Mouse (Mus musculus): ENCODE results near the gene Cd3eap.
A peak's percentile ranks its signal among the peaks of the same experiment; 100 is the strongest.

Gene Cd3eap

DNA sequence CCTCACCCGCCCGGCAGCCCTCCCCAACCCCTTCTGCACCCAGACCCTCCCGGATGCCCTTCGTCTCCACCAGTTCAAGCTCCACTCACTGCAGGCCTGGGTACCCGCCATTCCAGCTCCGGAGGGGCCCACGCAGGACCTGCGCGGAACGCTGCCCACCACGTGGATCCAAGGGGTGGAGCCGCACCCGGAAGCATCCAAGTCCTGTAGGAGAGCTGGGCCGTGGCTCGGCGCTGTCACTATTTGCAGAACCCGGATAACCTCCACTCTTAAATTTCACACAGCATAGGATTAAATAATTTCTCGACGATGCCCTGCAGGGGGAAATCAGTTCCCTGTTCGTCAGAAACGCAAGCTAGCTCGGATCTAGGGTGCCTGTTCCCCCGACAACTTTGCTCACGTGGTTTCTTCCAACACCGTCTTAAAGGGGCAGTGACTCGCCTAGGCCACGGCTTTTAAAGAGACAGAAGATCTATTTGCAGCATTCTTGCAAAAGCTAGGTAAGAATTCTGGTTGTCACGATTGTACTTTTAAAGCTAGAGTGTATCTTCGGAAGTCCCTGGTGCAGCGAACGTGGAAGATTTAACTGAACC lies at the start of gene Cd3eap, which contains the start of gene Ppp1r13l:
Gene Cd3eap, minus strand, starts transcription at position 185 of the 593 bp plus-strand sequence.
Gene Ppp1r13l, plus strand, starts transcription at position 451 of the 593 bp plus-strand sequence.
- peak; percentile 89 for DNase-seq

GRCm38 (mm10) chr7:19405417-19405816 lies 46.1 kb upstream of the Cd3eap start:
- DNase-seq: peak; percentile 65

GRCm38 (mm10) chr7:19404476-19404875 lies 45.2 kb upstream of the Cd3eap start, which contains the start of gene Ckm:
Gene Ckm (plus strand): TSS chr7:19404776.
- no peak for DNase-seq

DNA sequence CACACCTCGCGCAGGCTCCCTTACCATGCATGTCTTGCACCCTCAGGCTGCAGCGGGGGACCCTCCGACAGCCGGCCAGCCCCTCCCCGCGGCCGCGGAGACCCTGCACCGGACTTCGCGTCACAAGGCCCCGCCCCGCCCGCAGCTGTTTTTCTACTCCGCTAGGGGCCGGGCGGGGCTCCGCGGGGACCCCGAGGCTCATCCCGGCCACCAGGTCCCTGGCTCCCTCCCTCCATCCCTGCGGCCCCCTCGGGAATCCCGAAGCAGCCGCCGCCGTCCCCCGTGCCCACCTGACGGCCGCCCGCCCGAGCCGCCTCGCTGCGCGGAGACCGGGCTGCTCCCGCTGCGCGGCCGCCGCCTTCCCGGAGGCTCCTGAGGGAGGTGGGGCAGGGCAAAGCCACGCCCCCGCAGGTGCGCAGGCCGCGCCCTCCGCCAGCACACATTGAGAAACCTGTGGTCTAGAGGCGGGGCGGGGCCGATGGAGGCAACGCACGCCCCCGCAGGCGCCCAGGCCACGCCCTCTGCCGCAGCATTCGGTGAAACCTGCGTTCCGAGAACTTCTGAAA lies 44.5 kb upstream of the Cd3eap start, which contains the start of gene Klc3:
Gene Klc3, minus strand, starts transcription at position 374 of the 566 bp plus-strand sequence.
- no peak for DNase-seq

GRCm38 (mm10) chr7:19402535-19403112 lies 43.3 kb upstream of the Cd3eap start:
- no peak for DNase-seq

DNA sequence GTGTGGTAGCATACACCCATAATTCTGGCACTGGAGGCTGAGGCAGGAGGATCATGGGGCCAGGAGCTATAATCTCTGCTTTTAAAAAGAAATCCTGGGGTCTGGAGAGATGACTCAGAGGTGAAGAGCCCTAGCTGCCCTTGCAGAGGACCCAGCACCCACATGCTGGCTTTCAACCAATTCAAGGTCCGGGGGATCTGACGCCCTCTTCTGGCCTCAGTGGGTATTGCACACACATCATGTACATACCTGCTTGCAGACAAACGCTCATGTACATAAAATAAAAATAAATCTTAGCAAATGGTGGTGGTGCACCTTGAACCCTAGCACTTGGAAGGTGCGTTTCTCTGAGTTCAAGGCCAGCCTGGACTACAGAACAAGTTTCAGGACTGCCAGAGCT lies 41.7 kb upstream of the Cd3eap start:
- no peak for DNase-seq

DNA sequence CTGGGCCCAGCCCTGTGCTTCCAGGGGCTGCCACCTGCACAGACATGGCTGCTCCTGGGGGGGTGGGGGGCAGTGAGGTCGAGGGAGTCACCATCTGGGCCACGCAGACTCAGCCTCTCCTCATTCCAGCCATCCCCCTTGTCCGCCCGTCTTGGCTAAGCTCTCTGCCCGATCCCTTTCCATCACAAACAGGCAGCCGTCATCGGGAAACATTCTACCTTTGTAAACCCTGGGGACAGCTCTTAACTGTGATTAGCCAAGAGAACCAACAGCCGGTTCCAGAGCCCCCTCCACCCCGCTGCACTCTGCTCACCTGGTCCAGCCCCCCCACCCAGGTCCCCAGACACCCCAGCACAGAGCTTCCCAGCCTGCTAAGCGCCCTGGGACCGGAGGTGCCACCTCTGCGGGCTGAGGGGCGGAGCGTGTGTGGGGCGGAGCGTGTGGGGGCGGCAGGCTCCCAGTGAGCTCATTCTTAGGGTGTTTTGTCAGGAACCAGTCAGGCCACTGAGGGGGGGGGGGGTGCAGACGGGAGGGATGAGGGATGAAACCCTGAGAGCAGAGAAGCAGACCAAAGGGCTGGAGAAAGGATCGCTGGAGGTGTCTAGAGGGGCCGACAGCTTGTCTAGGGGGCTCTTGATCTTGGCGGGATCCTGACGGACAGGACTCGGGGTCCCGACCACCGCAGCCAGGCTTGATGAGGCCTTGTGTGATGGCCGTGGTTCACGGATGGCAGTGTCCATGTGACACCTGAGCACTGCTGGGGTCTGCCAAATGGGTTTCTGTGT lies 40.4 kb upstream of the Cd3eap start:
- no peak for DNase-seq

DNA sequence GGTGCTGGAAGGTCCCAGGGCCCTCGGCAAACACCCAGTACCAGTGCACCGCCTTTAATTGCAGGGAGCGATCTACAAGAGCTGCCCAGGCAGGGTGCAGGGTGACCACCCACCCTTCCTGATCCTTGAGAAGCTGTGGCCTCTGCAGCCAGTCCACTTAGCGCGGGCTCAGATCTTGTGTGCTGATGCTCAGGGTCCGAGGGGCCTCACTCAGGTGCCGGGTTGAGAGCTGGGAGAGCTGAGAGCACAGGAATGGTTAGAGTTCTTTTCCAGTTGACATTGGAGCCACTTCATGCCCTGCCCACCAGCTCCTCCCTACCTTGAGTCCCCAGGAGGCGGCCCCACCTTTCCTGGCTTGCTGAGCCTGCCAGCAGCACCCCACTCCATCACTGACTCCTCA lies 35.2 kb upstream of the Cd3eap start:
- DNase-seq: no peak

DNA sequence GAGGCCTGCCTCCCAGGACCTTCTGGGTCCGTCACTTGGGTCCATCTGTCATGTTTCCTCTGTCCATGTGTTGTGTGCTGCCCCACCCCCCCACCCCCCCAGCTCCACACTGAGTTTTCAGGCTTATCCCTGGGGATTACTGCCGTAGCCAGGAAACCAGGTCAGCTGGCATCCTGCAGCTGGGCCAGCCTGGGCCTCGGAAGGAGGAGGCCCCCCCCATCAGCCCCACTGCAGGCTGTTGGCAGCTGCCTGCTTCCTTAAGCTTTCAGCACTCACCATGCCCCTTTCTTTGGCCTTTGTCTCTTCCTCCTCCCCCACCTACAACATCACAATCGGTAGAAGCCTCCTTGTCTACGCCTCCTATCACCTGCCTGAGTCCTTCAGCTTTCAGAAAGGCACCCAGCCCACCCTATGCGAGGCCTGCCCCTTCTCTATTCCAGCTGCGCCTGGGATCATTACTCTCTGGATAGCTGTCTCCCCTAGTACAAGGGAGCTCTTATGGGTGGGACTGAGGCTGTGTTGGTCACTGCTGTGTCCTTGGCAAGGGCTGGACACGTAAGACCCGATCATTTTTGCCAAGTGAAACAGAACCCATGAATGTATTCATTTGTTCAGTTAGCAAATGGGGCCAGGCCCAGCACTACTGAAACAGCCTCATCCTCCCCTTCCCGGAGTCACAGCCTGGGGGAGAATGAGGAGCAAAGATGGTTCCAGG lies 29.6 kb upstream of the Cd3eap start:
- no peak for DNase-seq

GRCm38 (mm10) chr7:19383708-19384107 lies 24.4 kb upstream of the Cd3eap start:
- DNase-seq: no peak

- peak; percentile 45 for DNase-seq
These were observed 22.9 kb upstream of the Cd3eap start for GRCm38 (mm10) chr7:19382166-19382541.

DNA sequence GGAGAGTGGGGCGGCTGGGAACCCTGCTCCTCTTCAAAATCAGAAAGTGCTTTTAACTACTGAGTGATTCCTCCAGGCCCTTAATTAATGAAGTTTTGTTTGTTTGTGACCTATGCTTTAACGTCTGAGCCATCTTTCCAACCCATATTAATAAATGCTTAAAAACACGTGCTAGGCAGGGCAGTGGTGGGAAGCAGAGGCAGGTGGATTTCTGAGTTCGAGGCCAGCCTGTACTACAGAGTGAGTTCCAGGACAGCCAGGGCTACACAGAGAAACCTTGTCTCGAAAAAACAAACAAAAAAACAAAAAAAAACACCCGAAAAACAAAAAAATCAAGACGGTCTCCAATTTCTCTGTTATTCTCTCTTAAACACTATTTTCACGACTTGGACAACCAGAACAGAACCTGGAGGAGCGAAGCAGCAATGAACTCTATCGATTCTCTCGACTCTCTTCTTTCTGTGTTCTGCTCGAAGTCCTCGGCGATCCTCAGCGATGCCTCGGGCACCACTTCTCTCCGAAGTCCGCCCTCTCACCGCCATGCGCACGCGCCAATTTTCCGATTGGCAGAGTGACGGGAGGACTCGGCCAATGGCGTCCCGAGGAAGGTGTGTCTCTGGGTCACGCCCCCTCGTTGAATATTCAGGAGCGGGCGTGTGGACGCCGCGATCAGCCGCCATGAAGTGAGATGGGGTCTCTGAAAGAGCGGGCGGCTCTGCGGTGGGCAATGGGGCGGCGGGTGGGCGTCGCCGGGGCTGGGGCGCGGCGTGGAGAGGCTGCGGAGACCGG lies 22.3 kb upstream of the Cd3eap start, which contains the start of gene Ercc2:
Gene Ercc2, plus strand, starts transcription at position 634 of the 789 bp plus-strand sequence.
- DNase-seq: peak; percentile 97

DNA sequence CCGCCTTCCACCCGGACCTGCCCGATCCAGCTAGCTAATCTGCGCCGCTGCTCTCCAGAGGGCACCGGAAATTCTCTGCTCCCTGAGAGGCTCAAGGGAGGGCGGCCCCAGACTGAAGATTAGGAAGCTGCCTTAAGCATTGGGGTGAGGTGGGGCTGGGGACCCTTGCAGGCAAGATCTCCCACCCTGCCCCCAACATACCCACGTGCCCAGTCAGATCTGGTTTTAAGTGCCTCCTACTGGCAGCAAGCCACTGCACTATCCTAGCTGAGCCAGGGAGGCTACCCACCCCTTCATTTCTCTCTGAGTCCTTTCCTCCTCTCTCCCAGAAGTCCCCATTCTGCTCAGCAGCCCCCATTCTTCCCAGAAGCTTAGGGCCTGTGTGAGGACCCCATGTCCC lies 18.8 kb upstream of the Cd3eap start:
- DNase-seq: no peak

DNA sequence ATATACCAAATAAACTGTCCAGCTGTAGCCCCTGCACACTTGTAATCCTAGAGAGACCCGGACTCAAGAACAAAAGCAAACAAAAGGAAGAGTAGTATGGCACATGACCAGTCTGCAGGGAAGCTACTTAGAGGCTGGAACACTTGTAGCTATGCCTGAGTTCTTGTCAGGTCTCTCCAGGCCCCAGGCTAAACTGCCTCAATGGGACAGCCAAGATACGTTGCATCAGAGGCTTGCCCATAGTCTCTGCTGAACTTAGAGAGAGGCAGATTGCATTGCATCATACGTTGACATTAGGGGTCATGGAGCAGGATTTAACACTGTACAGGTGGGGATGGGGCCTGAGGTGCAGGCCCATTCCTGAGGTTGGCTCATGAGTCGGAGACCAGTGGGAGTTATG lies 16.7 kb upstream of the Cd3eap start:
- no peak for DNase-seq

DNA sequence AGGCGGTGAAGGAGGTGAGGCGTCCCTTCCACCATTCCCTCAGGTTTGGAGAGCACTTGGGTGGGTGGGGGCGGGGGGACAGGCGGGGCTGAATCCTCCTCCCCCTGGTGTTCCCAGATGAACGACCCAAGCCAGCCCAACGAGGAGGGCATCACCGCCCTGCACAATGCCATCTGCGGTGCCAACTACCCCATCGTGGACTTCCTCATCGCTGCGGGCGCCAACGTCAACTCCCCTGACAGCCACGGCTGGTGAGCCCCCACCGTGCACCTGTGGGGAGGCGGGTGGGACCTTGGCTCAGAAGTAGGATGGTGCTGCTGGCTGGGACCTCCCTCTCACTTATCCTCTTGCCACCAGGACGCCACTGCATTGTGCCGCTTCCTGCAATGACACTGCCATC lies 16.1 kb upstream of the Cd3eap start:
- no peak for DNase-seq

GRCm38 (mm10) chr7:19373367-19373766 lies 14.1 kb upstream of the Cd3eap start:
- no peak for DNase-seq

GRCm38 (mm10) chr7:19369823-19370425 lies 10.6 kb upstream of the Cd3eap start:
- peak; percentile 73 for DNase-seq

GRCm38 (mm10) chr7:19368380-19368779 lies 9.1 kb upstream of the Cd3eap start:
- DNase-seq: peak; percentile 52

DNA sequence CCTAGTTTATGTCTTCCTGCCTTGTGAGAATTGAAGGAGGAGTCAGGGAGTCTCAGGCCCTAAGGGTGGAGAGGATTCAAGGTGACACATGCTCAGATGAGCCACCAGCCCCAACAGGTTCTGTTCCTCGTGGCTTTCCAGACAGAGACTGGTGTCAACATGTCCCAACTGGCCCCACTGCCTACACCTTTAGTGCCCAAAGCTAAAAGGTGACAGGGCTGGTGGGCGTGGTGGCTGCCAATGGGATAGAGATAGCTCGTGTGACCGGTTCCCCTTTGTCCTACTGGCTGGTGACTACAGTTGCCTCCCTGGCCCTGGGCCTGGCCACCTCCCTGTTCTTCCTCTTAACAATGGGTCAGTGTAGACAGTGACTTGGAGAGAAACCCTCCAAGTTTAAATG lies 6.1 kb upstream of the Cd3eap start:
- DNase-seq: no peak

DNA sequence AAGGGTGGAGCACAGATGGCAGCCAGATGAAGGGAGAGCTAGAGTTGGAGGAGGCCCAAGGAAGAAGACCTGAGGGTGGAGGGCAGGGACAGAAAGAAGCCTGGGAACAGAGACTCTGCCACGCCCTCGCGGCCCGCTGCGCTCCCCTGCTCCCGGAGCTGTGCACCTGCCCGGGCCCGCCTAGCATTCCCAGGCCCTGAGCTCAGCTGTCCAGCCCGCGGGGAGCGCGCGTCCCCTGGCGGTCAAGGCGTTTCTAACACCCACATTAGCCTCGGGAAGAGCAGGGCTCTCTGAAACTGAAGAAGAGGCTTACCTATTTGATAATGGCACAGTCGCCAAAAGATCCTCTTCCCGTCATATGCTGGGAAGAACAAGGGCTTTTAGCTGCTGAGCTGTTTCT lies 4.6 kb upstream of the Cd3eap start:
- peak; percentile 83 for DNase-seq

DNA sequence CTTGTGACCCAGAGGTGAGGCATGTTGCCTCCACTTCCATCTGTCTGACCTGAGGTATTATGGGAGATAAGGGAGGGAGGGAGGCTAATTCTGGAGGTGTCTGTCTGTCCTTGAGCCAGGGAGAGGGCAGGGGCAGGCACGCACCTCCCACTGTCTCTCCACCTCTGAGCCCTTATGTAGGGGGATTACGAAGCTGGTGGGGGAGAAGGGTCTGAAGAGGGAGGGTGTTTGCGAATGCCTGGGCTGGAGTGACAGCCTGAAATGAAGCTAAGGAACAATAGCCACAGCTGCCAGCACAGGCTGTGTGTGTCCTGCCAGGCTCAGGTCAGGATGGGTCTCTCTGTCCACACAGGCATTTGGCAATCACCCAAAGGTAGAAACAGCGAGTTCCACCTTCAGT lies 3.0 kb upstream of the Cd3eap start:
- peak; percentile 72 for DNase-seq

DNA sequence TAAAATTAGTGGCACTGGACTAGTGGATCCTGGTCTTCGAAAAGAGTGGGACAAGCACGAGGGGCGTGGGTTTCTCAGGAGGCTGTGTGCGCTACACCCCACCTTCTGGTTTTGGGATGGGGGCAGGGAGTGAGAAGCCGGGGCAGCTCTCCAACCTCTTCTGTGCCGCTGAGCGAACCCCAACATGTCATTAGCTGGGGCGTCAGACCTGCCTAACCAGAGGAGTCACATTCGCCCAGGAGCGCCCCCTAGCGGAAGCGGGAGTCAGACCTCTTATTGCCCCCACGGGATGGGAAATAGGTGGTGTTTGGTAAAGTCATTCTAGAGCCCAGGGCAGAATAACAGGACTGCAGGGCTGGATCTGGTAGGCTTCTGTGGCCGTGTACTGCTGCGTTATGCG lies 2.4 kb upstream of the Cd3eap start:
- DNase-seq: peak; percentile 83

Data from cerebellum, adult 11-12 months (tissue).